Mouse (Mus musculus): ENCODE data around the gene Cnksr1.

Cnksr1 gene

DNA sequence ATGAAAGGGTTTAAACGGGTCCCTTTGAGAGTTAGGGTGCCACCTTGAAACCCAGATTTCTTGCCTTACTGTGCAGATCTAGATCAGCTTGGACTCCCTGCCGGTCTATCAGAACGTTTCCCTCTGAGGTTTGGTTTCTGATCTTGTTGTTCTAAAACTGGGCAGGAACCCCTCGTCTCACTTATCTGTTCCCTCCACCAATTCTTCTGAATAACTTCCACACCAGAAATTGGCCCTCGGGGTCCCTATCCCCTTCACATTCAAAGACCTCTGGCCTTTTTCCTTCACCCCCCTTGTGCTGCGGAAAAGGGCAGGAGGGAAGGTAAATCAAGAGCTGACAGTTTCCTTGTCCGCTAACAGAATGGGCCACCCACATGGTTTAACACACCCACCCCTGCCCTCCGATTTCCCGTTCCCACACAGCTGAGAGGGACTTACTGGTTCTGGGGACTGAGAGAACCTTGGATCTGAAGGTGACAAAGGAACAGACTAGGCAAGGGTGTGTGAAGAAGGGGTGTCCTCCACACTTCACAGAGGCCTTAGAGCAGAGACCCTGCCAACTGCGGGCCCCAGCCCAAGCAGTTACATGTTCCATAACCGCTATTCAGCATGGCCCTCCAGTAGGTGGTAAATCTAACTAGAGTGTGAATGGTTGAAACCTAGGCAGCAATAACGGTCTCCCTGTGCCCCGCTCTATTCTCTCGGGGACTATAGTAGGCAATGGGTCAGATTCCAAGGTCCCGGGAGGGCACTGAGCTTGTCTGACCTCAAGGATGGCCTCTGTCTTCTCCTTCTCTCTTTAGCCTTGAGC lies 14.9 kb upstream of the Cnksr1 start:
- DNase-seq (ENCODE audit: extremely low spot score, low spot score): peak; percentile 67

DNA sequence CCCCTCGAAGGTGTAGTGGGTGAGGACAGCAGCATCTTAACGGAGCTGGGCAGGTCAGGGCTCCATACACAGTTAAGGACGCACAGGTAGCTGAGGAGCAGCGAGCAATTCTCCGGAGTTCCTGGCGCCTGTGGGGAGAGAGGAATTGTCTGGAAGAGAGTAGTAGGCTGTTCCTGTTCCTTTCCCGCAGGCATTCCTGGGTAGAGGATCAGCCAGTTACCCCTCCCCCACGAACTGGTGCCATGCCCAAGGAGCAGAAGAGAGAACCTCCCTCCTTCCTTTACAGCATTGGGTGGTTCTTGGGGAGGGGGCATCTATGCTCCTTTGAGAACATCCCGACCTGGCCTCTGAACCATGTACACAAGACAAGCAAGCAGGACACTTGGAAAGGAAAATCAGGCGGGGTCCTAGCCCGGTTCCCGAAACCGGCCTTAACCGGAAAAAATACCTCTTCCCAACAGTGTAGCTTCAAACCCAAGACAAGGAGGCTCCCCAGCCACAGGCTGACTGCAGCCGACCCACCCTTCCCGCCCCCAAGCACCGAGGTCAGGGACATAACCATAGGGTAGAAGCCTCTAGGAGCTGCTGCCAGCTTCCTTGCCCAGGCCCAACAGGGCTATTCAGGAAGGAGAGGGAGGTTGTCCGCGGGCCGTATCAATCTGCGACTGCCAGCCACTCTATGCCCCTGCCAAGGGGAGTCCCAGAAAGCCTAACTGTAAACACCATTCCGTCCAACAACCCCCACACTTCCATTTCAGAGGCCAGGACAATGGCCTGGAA lies 14.1 kb upstream of the Cnksr1 start:
- DNase-seq (ENCODE audit: extremely low spot score, low spot score): peak; percentile 72

DNA sequence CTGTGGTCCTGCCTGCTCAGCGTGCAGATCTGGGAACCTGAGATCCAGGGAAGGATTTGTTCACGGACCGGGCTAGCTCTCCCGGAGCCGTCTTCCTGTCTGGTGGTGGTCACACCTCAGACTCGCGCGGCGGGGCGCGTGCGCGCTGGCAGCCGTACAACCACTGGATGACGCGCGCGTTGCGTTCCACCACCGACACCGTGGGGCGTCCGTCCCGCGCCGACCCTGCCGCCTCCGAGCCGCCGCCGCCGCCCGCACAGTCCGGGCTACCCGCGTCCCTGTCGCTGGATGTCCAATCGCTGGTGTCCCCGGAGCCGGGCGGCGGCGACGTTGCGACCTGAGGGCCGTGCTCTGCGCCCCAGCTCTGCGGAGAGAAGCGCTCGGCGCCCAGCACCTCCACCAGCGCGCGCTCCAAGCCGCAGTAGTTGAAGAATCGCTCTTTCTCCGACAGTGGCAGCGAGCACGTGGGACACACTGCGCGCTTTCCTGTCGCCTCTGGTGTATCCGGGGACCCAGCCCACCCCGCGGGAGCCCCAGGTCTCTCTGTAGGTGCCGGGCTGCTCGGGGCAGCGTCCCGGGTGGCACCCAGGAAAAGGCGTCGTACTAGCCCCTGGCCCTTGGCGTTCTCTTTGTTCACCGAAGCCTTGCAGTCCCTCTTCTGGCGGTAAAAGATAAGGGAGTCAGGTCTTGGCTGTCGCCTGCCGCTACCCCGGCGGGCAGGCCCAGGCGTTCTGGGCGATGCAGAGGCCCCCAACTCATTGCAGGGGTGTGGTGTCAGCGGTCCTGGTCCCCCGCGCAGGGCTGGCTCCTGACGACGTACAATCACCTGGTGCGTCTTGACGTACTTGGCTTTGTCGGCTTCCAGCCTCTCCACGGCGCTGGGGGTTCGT lies 13.3 kb upstream of the Cnksr1 start:
- DNase-seq (ENCODE audit: extremely low spot score, low spot score): peak; percentile 75

DNA sequence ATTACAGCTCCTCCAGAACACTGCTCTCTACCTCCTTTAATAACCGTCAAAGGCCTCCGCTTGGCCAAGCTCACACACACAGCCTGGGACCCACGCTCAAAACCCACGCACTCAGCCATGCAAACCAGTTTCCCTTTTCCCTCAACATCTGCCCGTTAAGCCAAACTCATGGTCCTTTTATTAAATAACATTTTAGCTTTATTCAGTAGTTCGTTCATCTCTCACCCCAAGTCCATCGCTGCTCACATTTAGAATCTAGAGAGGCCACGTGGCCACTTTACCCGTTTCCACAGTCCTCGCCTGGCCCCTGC lies 12.7 kb upstream of the Cnksr1 start:
- DNase-seq (ENCODE audit: extremely low spot score, low spot score): no peak

DNA sequence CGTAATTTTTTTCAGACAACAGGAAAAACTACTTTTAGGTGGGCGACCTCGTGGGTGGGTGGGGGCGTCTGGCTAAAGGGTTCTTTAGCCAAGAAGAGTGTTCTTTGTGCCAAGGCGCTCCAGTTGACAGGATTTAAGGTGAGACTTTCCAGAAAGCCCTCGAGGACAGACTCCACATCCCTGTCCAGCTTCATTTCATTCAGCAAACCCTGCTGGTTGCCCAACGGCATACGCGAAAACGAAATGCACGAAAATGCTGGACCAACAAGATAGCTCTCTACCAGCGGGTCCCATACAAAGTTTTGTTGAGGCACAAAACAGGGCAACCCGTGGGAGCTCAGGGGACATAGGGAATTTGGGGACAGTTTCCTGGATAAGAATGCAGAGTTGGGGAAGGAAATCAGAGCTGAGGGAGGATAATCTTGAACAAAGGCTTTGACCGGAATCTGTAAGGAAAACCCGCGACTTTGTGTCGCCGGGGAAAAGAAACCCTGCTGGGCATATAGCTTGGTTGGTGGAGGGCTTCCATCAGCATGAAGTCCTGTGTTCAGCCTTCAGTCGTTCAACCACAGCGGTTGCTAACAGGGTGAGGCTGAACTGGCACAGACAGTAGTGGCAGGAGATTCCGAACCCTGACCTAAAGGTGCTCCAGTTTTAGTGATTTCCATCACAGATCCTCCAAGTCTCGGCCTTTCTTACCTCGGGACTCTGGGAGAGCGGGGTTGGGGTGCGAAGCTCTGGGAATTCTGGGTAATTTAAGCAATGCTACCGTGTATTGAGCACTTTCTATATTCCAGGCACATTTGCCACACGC lies 12.1 kb upstream of the Cnksr1 start:
- DNase-seq (ENCODE audit: extremely low spot score, low spot score): peak; percentile 42

DNA sequence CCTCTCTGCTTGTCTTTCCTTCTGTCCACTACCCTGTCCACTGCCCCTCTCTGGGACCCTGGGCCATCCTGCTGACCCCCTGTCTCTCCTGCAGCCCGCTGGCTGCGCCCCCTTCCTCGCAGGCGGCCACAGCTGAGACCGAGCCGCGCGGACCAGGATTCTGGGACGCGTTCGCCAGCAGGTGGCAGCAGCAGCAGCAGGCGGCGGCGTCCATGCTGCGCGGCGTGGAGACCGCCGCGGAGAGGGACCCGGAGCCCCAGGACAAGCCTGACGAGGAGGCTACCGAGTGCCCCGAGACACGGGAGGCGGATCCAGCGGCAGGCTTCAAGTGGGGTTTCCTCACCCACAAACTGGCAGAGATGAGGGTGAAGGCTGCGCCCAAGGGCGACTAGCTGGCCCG lies 11.5 kb upstream of the Cnksr1 start:
- DNase-seq (ENCODE audit: extremely low spot score, low spot score): peak; percentile 89

DNA sequence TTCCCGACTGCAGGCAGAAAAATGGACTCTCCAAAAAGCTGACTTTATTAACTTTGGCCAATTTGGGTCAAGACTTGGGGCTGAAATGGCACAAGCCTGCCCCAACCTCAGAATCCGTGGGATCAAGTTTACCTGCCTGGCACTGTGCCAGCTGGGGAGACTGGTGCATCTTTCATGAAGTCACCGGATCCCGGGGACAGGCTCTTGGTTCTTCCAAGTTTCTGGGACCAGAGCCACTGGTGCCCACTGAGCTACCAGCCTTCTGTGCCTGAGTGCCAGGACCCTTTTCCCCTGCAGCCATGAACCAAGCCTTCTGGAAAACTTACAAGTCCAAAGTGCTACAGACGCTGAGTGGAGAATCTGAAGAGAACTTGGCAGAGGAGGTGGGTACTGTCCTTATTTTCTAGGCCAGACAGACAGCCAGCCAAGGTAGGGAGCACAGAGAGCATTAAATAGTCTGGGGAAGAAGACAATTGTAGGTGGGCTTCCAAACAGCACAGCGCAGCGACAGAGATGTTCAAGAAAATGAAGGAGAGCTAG lies 8.6 kb upstream of the Cnksr1 start, which contains the start of gene Gm30191:
Gene Gm30191, plus strand, starts transcription at position 217 of the 540 bp plus-strand sequence.
- DNase-seq (ENCODE audit: extremely low spot score, low spot score): no peak

DNA sequence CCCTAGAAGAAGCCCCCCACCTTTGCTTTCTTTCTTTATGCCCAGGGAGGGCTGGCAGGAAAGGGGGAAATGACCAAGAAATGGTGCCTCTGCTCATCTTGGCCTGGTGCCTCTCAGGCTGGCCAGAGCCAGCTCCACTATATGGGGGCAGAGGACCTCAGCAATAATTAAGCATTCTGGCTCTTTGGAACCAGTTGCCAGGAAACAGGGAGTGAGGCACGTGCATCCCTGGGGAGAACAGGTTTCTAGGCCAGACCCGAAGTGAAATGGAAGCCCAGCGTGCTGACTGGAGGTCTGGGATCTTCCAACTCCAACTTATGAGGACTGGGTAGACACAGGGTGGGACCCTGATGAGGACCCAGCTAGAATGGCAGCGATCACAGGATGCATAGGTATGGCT lies 8.1 kb upstream of the Cnksr1 start:
- no peak for DNase-seq (ENCODE audit: extremely low spot score, low spot score)

DNA sequence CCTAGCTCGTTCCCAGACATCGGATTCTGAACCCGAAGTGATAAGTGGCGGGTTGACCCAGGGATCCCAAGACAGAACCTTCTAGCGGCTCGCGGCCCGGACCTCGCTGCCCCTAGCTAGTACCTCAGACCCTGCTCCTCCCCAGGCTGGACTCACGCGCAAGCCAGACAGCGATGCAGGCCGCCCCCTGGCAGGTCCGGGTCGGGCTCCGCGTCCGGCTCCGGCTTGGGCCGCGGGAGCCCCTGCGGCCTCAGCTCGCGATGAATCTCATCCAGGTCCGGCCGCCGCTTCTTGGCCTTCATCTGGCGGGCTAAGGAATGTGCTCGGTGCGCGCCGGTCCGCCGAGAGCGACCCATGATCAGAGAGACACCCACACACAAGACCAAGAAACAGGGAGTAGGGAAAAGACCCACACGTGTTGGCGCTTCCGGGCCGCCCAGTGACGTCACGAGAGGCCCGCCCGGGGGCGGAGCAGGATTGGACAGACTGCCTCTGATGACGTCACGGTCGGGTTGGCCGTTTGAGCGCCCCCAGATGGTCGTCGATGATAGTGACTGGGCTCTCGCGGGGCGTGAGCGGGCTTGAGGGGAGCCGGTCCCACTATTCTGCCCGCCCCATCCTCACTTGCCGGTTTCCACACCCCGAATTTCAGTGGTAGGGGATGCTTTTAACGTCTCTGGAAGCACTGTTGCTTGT lies 7.1 kb upstream of the Cnksr1 start, which contains the start of gene Zfp593:
Gene Zfp593, minus strand, starts transcription at position 445 of the 696 bp plus-strand sequence.
- peak; percentile 98 for DNase-seq (ENCODE audit: extremely low spot score, low spot score)

DNA sequence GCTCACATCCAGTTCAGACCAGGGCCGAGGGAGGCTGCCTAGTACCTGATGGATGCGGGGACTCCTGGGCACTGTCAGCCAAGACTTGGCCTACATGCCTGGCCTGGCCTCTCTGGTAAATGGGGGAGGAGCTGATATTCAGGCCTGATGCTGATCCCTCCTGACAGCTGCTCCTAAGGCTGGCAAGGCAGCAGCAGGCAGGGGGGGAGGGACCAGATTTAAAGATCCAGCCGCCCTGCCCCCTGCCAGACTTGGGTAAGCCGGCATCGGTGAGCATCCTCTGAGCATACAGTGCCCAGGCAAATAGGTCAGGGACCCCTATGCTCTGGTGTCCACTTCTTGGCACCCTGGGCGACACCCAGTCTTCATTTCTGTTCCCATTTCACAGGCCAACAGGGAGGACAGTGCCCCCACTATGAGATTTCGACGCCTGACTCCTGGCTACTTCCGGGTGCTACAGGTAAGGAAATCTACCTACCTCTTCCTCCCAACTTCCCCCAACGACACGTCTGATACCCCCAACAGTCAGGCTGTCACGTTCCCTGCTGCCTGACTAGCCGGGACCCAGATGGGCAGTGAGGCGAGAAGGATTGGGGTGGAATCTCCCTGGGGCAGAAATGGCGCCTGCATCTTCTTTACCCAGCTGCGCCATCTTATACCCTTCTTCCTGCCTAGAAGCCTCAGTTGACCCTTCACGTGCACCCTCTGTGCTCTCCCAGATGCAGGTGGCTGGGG lies 5.5 kb upstream of the Cnksr1 start, which contains the start of gene E130218I03Rik:
Gene E130218I03Rik, plus strand, starts transcription at position 147 of the 735 bp plus-strand sequence.
- no peak for DNase-seq (ENCODE audit: extremely low spot score, low spot score)

DNA sequence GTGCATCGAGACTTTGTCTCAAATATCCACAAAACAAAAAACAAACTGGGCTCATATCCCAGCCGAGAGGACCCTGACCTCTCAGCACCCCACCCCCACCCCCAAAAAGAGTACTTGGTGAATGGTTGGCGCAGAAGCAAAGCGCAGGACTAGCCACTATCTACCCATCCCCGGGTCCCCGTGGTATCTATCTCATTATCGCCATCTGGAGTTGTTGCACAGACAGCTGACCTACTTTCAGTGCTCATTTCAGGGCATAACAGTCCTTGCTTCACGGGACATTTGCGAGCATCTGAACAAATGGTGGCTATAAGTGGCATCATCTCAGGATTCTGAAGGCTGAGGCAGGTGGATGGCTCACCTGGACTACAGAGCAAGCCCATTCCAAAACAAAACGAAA lies 487 bp upstream of the Cnksr1 start:
- DNase-seq (ENCODE audit: extremely low spot score, low spot score): no peak

DNA sequence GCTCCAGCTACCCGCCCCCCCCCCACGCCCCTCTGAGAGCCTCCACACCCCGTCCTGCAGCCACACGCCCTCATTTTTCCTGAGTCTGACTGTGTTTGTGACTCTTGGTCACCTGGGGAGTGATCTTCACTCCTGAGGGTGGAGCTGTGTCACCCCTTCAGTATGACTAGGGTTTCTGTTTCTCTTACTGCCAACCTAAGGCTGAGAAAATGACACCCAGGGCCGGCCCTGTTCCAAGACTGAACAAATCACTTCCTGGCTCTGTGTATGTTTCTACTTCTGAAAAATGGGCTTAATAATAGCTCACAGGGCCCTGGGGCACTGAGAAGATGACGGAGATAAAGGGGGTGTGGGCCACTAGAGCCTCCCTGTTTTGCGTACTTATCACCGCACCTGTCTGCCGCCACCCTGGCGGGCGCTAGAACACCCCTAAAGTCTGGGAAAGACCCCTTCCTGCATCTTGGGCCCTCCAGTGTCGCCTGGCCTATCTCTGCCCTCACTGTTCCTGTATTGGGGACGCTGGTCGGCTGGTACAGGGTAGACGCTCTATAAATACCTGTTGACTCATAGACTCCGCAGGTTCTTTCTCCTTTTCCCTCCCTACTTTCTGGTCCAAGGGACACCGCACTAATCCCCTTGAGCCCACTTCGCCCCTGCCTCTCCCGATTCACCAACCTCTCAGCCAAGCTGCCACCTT lies 469 bp downstream of the Cnksr1 start:
- no peak for DNase-seq (ENCODE audit: extremely low spot score, low spot score)

DNA sequence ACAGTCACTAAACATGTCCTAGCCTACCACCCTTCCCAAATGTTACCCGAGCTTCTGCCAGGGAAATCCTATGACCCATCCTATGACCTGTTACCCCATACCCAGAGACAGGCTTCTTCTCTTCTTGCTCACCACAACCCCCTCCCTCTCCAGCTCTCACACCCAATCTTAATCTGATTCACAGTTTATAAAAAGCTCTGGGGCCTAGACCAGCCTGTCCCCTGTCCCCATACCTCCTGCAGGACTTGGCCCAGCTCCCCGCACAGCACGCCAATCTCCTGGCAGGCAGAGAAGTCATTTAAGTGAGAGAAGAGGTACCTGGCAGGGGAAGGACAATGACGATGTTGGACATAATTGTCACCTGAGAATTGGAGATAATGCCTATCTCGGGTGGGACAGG lies 3.3 kb downstream of the Cnksr1 start:
- no peak for DNase-seq (ENCODE audit: extremely low spot score, low spot score)

DNA sequence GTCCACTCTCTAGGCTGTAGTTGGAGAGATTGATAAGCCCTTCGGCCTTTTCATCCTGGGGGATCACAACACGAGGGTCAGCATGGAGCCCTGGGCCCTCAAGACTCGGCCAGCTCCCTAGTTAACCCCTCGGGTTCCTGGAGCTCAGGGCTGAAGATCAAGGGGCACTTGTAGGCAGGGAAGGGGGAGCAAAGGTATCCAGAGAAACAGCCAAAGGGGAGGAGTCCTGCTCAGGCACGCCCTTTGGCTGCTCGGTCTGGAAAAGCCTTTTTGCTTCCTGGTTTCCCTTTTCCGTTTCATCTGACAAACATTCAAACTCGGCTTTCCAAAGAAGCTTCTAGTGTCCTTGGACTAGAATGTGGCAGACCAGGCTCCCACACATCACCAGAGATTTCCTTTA lies 7.8 kb downstream of the Cnksr1 start:
- no peak for DNase-seq (ENCODE audit: extremely low spot score, low spot score)

DNA sequence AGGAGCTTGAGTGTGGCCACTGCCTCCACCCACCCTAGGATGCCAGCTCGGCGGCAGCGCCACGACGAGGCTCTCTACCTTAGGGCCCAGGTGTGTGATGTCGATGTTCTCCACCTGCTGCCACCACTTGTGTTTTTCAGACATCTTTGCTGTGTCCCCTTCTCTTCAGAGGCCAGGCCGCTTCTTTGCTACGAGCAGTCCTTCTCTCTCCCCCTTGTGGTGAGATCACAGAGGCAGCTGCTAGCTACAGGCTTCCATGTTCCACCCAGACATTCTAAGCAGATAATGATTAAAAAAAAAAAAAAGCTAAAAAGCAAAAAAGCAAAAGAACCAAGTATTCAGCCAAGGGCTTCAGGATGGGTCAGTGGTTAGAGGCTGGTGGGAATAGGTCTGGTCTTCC lies 11.0 kb downstream of the Cnksr1 start, which contains the start of gene Catsper4:
Gene Catsper4, minus strand, starts transcription at position 190 of the 400 bp plus-strand sequence.
- DNase-seq (ENCODE audit: extremely low spot score, low spot score): no peak

DNA sequence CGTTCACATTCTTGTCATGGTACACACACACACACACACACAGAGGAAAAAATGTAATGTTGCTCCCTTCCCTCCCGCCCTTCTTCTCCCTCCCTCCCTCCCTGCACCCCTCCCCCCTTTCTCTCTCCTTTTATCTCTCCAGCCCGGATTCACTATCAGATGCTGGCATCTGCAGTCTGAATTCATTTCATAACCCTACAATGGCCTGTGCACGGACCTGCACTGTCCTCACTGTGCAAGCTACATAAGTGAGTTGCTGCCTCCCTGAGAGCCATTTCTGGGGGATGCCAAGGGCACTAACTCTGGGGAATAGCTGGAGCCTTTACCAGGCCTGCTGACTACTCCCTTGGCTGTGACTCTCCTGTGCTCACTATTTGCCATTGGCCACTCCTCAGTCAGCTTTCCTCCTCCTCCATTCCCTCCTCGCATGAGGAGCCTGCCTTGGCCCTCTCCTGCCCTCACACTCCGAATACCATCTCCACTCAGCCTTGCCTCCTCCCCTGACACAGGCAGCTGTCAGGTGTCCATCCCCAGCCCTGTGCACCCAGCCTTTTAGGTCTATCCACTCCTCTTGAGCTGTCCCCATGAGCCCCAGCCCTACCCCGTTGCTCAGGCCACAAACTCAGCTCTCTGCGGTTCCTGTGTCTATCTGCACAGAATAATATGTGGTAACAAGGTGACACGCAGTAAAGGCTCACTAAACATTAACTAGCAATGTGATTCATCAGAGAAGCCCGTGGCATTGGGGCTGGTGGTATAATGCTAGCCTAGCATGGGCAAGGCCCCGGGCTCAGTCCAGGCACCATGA lies 15.2 kb downstream of the Cnksr1 start:
- DNase-seq (ENCODE audit: extremely low spot score, low spot score): no peak

DNA sequence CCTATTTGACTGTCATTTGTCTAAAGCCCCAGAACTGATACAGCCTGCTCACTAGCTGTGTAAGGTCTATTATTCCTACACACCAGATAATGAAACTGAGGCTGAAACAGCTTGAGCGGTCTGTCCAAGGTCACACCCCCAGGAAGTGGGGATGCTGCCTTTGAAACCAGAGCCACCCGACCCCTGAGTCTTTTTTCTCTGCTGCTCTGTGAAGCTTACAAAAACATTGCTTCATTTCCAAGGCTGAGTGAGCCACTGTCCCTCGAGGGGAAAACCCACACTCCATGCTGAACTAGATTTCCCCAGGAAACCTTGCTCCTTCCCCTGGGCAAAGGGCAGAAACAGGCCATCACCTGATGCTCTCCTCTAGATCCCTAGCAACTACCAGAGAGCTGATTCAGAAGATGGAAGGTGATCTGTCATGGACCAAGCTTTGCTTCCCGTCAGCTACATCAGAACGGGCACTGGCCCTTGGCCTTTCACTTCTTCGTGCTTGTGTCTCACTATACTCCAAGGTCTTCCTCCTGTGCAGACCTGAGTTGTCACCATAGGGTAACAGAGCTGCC lies 31.6 kb downstream of the Cnksr1 start:
- no peak for DNase-seq (ENCODE audit: extremely low spot score, low spot score)
